ENCODE assay signal across 9 mouse cellular contexts in genomic region chr5:123137910-123138229, GRCm38 (mm10). TPM values are rescaled to one million over a fixed set of nuclear protein-coding genes. Genes with fewer than 3 reads are reported as not detected.
DNase-seq lines count a peak whose midpoint lies in the region; ATAC-seq lines count a peak whose summit lies in the region.
"Had no signal": no experiment of that assay in that cellular context is flagged by ENCODE, and none has a peak within 500 bp of the region (broad histone marks: within the 10 kb centered on the region; RNA-seq: fewer than 3 reads in every experiment).

No protein-coding gene starts in this region.

- peak overlapping the region; percentile 65 for H3K4me3 ChIP-seq in kidney, embryonic 15.5 days (replicated peaks)
- peak overlapping the region; percentile 44 for H3K4me3 ChIP-seq in brown adipose tissue, adult 24 weeks (ENCODE audit: insufficient read depth, low read depth, low read length)
- peak overlapping the region; percentile 91 for H3K4me3 ChIP-seq in hindbrain, embryonic 14.5 days (replicated peaks; ENCODE audit: low read length)
- peak overlapping the region; percentile 91 for H3K4me3 ChIP-seq in midbrain, embryonic 14.5 days (replicated peaks; ENCODE audit: low read depth, low read length)

- H3K27ac ChIP-seq in kidney, embryonic 15.5 days = peak overlapping the region; percentile 100
- H3K27ac ChIP-seq in brown adipose tissue, adult 24 weeks (replicated peaks; ENCODE audit: low read depth, low read length) = peak overlapping the region; percentile 95
- peak overlapping the region; percentile 99 for H3K27ac ChIP-seq in hindbrain, embryonic 14.5 days
- peak overlapping the region; percentile 100 for H3K27ac ChIP-seq in midbrain, embryonic 14.5 days (replicated peaks; ENCODE audit: low read depth, low read length)

- no peaks in the 10 kb centered on the region for H3K9me3 ChIP-seq in kidney, embryonic 15.5 days (replicated peaks)
- no peaks in the 10 kb centered on the region for H3K9me3 ChIP-seq in hindbrain, embryonic 14.5 days (ENCODE audit: control insufficient read depth, low read length)
- H3K9me3 ChIP-seq in midbrain, embryonic 14.5 days (ENCODE audit: control insufficient read depth, low read length) = no peaks in the 10 kb centered on the region

- ATAC-seq in kidney, embryonic 15.5 days (replicated peaks; ENCODE audit: low FRiP score) = no peak
- no peak for ATAC-seq in hindbrain, embryonic 14.5 days (ENCODE audit: low FRiP score)
- ATAC-seq in midbrain, embryonic 14.5 days (ENCODE audit: low FRiP score, low TSS enrichment) = no peak

- peaks cover 57% of the 10 kb centered on the region for H3K4me1 ChIP-seq in kidney, embryonic 15.5 days
- peaks cover 10% of the 10 kb centered on the region for H3K4me1 ChIP-seq in brown adipose tissue, adult 24 weeks (ENCODE audit: control insufficient read depth, insufficient read depth, insufficient read length, low read length)
- H3K4me1 ChIP-seq in hindbrain, embryonic 14.5 days (replicated peaks; ENCODE audit: control insufficient read depth, insufficient read depth, low read length) = peaks cover 44% of the 10 kb centered on the region
- peaks cover 49% of the 10 kb centered on the region for H3K4me1 ChIP-seq in midbrain, embryonic 14.5 days (ENCODE audit: control insufficient read depth, insufficient read depth, low read length)

- peak overlapping the region; percentile 99 for H3K4me2 ChIP-seq in kidney, embryonic 15.5 days
- peak overlapping the region; percentile 100 for H3K4me2 ChIP-seq in hindbrain, embryonic 14.5 days (replicated peaks)
- H3K4me2 ChIP-seq in midbrain, embryonic 14.5 days (ENCODE audit: low read length) = peak overlapping the region; percentile 100

- WGBS in kidney, embryonic 15.5 days = 2% methylated on average over 6 of the region's 6 CpGs
- 0% methylated on average over 5 of the region's 6 CpGs for WGBS in hindbrain, embryonic 14.5 days
- WGBS in midbrain, embryonic 14.5 days = 0% methylated on average over 6 of the region's 6 CpGs

- H3K27me3 ChIP-seq in kidney, embryonic 15.5 days = no peaks in the 10 kb centered on the region
- H3K27me3 ChIP-seq in hindbrain, embryonic 14.5 days (ENCODE audit: control insufficient read depth, insufficient read depth, low read length) = no peaks in the 10 kb centered on the region
- H3K27me3 ChIP-seq in midbrain, embryonic 14.5 days (ENCODE audit: control insufficient read depth, insufficient read depth, low read length) = no peaks in the 10 kb centered on the region

- DNase-seq in kidney, postnatal 14 days = no peak
- DNase-seq in hindbrain, embryonic 14.5 days (ENCODE audit: low spot score) = peak; percentile 43
- no peak for DNase-seq in midbrain, embryonic 14.5 days
- DNase-seq in adrenal gland, postnatal 36 days = no peak
- no peak for DNase-seq in frontal cortex, adult 2 months (ENCODE audit: extremely low spot score in 1 of 2, low spot score in 1 of 2)
- no peak for DNase-seq in kidney, adult 11 months

- peaks cover 15% of the 10 kb centered on the region for H3K36me3 ChIP-seq in kidney, embryonic 15.5 days
- peaks cover 39% of the 10 kb centered on the region for H3K36me3 ChIP-seq in hindbrain, embryonic 14.5 days (replicated peaks; ENCODE audit: control insufficient read depth, insufficient read depth)
- H3K36me3 ChIP-seq in midbrain, embryonic 14.5 days (ENCODE audit: control insufficient read depth, insufficient read depth, low read length) = peaks cover 49% of the 10 kb centered on the region

- peak overlapping the region; percentile 40 for H3K9ac ChIP-seq in kidney, embryonic 15.5 days
- peak overlapping the region; percentile 100 for H3K9ac ChIP-seq in hindbrain, embryonic 14.5 days
- H3K9ac ChIP-seq in midbrain, embryonic 14.5 days (replicated peaks; ENCODE audit: low read length) = peak overlapping the region; percentile 100

RNA-seq across cellular contexts. Expression of gene Setd1b, which starts 4.1 kb away (rescaled TPM):
- polyA plus RNA-seq in kidney, embryonic 15.5 days (2015; fragmentation: Nextera tagmentation; extraction: Ambion mirVana) = 11.0 and 11.1 TPM in 2 replicates
- 5.4 and 8.3 TPM in 2 replicates for polyA plus RNA-seq in brown adipose tissue, adult 24 weeks (2012; ENCODE audit: insufficient read depth, insufficient read length, missing spikeins)
- 12.6 and 12.7 TPM in 2 replicates for polyA plus RNA-seq in hindbrain, embryonic 14.5 days (2014; fragmentation: Nextera tagmentation; extraction: Ambion mirVana)
- 14.2 and 15.0 TPM in 2 replicates for polyA plus RNA-seq in midbrain, embryonic 14.5 days (2014; fragmentation: Nextera tagmentation; extraction: Ambion mirVana)
- total RNA-seq in adrenal gland, postnatal 36 days (2021) = 10 to 100 TPM; 24.9 to 26.0 TPM
- 12.7 and 13.1 TPM in 2 replicates for polyA plus RNA-seq in frontal cortex, adult 2 months (2012; rRNA removed)

RNA-seq across cellular contexts. Expression of gene Rhof, which starts 5.4 kb away (rescaled TPM):
- 3.0 and 3.6 TPM in 2 replicates for polyA plus RNA-seq in kidney, embryonic 15.5 days (2015; fragmentation: Nextera tagmentation; extraction: Ambion mirVana)
- polyA plus RNA-seq in brown adipose tissue, adult 24 weeks (2012; ENCODE audit: insufficient read depth, insufficient read length, missing spikeins) = 0.48 and 0.67 TPM in 2 replicates
- polyA plus RNA-seq in hindbrain, embryonic 14.5 days (2014; fragmentation: Nextera tagmentation; extraction: Ambion mirVana) = 13.0 and 17.5 TPM in 2 replicates
- 7.1 and 8.9 TPM in 2 replicates for polyA plus RNA-seq in midbrain, embryonic 14.5 days (2014; fragmentation: Nextera tagmentation; extraction: Ambion mirVana)
- 1 to 10 TPM; 1.2 to 1.4 TPM for total RNA-seq in adrenal gland, postnatal 36 days (2021)
- polyA plus RNA-seq in frontal cortex, adult 2 months (2012; rRNA removed) = 37.7 and 43.4 TPM in 2 replicates

RNA-seq across cellular contexts. Expression of gene Psmd9, which starts 31.3 kb away (rescaled TPM):
- polyA plus RNA-seq in kidney, embryonic 15.5 days (2015; fragmentation: Nextera tagmentation; extraction: Ambion mirVana) = 82.5 and 90.5 TPM in 2 replicates
- polyA plus RNA-seq in brown adipose tissue, adult 24 weeks (2012; ENCODE audit: insufficient read depth, insufficient read length, missing spikeins) = 18.4 and 19.5 TPM in 2 replicates
- polyA plus RNA-seq in hindbrain, embryonic 14.5 days (2014; fragmentation: Nextera tagmentation; extraction: Ambion mirVana) = 59.1 and 66.8 TPM in 2 replicates
- 51.3 and 61.2 TPM in 2 replicates for polyA plus RNA-seq in midbrain, embryonic 14.5 days (2014; fragmentation: Nextera tagmentation; extraction: Ambion mirVana)
- 10 to 100 TPM; 23.4 to 31.5 TPM for total RNA-seq in adrenal gland, postnatal 36 days (2021)
- 26.3 and 30.2 TPM in 2 replicates for polyA plus RNA-seq in frontal cortex, adult 2 months (2012; rRNA removed)

RNA-seq across cellular contexts. Expression of gene Hpd, which starts 44.7 kb away (rescaled TPM):
- polyA plus RNA-seq in kidney, embryonic 15.5 days (2015; fragmentation: Nextera tagmentation; extraction: Ambion mirVana) = 0.99 and 1.5 TPM in 2 replicates
- 1.7 TPM in 2 replicates for polyA plus RNA-seq in brown adipose tissue, adult 24 weeks (2012; ENCODE audit: insufficient read depth, insufficient read length, missing spikeins)
- not detected in 2 replicates for polyA plus RNA-seq in hindbrain, embryonic 14.5 days (2014; fragmentation: Nextera tagmentation; extraction: Ambion mirVana)
- not detected in 2 replicates for polyA plus RNA-seq in midbrain, embryonic 14.5 days (2014; fragmentation: Nextera tagmentation; extraction: Ambion mirVana)
- total RNA-seq in adrenal gland, postnatal 36 days (2021) = 1 to 10 TPM; 1.6 to 2.4 TPM
- polyA plus RNA-seq in frontal cortex, adult 2 months (2012; rRNA removed) = not detected in 2 replicates
- total RNA-seq: gastrocnemius, postnatal 25 days had no signal

Comparison
In these comparisons a context has a peak if more than half of its experiments do, and no peak if none do; other contexts are left out.
1. H3K9ac ChIP-seq: peak in every context shown above with its lines; median percentile 100 in hindbrain, embryonic 14.5 days; 100 in midbrain, embryonic 14.5 days; 40 in kidney, embryonic 15.5 days.